Mouse (Mus musculus): ENCODE results near the gene Gm10974. TPM values are rescaled to one million over a fixed set of nuclear protein-coding genes. Genes with fewer than 3 reads are reported as not detected.

The Gm10974 gene
- total and polyA plus RNA-seq, 2 experiments: not detected

GRCm38 (mm10) chr7:66413093-66413492 is 47.4 kb downstream of the Gm10974 start:
- Histone ChIP-seq H3K27ac (replicated peaks; ENCODE audit: insufficient read depth, low read depth, low read length) (no peak overlapping the region), H3K4me1 (ENCODE audit: control insufficient read depth, insufficient read depth, low read length) (no peaks in the 10 kb centered on the region), H3K79me2 (ENCODE audit: control insufficient read depth, insufficient read depth, low read length) (no peaks in the 10 kb centered on the region), H3K9ac (ENCODE audit: low read depth, low read length) (no peak overlapping the region), H3K27me3 (ENCODE audit: control insufficient read depth, insufficient read depth, low read length) (no peaks in the 10 kb centered on the region), H3K36me3 (ENCODE audit: control insufficient read depth, insufficient read depth, low read length) (no peaks in the 10 kb centered on the region), H3K4me3 (ENCODE audit: insufficient read depth, low read depth, low read length) (no peak overlapping the region)
- TF ChIP-seq CTCF (IDR thresholded peaks at IDR 0.05; ENCODE audit: low read depth, low read length): no peak
- no peak for TF ChIP-seq POLR2A (IDR thresholded peaks at IDR 0.05; ENCODE audit: extremely low read depth, insufficient read depth, low read length)
- no peak for DNase-seq (ENCODE audit: extremely low read depth, low read depth, low spot score)
- 87% methylated on average over 7 of the region's 7 CpGs for WGBS

DNA sequence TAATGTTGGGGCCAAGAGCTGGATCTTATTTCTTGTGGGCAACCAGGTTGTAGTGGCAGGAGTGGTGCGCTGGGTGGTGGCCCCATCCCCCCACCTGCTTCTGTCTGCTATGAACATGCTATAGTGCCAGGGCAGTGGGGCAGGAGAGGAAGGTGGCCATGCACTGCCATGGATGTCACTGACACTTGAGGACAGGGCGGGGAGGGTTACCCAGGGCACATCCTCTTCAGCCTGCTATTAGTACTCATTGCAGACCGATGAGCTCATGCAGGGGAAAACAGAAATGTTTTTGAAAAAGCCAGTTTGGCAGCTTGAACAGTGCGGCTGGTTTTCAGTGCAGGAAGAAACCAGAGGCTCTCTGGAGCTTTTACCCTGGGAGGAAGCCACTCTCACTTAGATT is 51.1 kb downstream of the Gm10974 start:
- no peak for DNase-seq (ENCODE audit: extremely low read depth, low read depth, low spot score)
- TF ChIP-seq CTCF (IDR thresholded peaks at IDR 0.05; ENCODE audit: low read depth, low read length) (no peak), POLR2A (IDR thresholded peaks at IDR 0.05; ENCODE audit: extremely low read depth, insufficient read depth, low read length) (no peak)
- H3K36me3 ChIP-seq (ENCODE audit: control insufficient read depth, insufficient read depth, low read length): no peaks in the 10 kb centered on the region
- no peak overlapping the region for H3K4me3 ChIP-seq (ENCODE audit: insufficient read depth, low read depth, low read length)
- 78% methylated on average over 4 of the region's 4 CpGs for WGBS
- H3K79me2 ChIP-seq (ENCODE audit: control insufficient read depth, insufficient read depth, low read length): no peaks in the 10 kb centered on the region
- no peak overlapping the region for H3K27ac ChIP-seq (replicated peaks; ENCODE audit: insufficient read depth, low read depth, low read length)
- H3K4me1 ChIP-seq (ENCODE audit: control insufficient read depth, insufficient read depth, low read length): no peaks in the 10 kb centered on the region
- no peaks in the 10 kb centered on the region for H3K27me3 ChIP-seq (ENCODE audit: control insufficient read depth, insufficient read depth, low read length)
- no peak overlapping the region for H3K9ac ChIP-seq (ENCODE audit: low read depth, low read length)

DNA sequence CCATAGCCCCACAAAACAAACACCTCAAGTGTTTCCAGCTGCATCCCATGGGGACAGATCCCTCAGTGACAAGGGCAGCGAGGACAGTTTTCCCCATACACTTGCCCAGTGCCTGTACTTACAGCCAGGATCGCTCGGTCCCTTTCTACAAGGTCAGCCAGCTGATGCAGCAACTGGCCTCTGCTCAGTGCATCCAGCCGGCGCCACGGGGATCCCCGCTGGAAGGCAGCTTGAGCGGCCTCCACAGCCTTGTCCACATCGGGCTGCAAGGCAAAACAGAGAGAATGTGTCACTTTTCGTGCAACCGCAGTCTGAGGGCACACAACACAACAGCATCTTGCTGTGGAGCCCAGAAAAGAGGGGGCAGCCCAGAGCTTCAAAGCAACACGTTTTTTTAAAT is 53.3 kb downstream of the Gm10974 start:
- WGBS: 46% methylated on average over 12 of the region's 12 CpGs
- Histone ChIP-seq H3K4me1 (ENCODE audit: control insufficient read depth, insufficient read depth, low read length) (no peaks in the 10 kb centered on the region), H3K79me2 (ENCODE audit: control insufficient read depth, insufficient read depth, low read length) (no peaks in the 10 kb centered on the region), H3K4me3 (ENCODE audit: insufficient read depth, low read depth, low read length) (no peak overlapping the region), H3K36me3 (ENCODE audit: control insufficient read depth, insufficient read depth, low read length) (no peaks in the 10 kb centered on the region), H3K27me3 (ENCODE audit: control insufficient read depth, insufficient read depth, low read length) (no peaks in the 10 kb centered on the region), H3K27ac (replicated peaks; ENCODE audit: insufficient read depth, low read depth, low read length) (no peak overlapping the region), H3K9ac (ENCODE audit: low read depth, low read length) (no peak overlapping the region)
- TF ChIP-seq POLR2A (IDR thresholded peaks at IDR 0.05; ENCODE audit: extremely low read depth, insufficient read depth, low read length) (no peak), CTCF (IDR thresholded peaks at IDR 0.05; ENCODE audit: low read depth, low read length) (no peak)
- DNase-seq (ENCODE audit: extremely low read depth, low read depth, low spot score): no peak

- TF ChIP-seq CTCF (IDR thresholded peaks at IDR 0.05; ENCODE audit: low read depth, low read length): no peak
- TF ChIP-seq POLR2A (IDR thresholded peaks at IDR 0.05; ENCODE audit: extremely low read depth, insufficient read depth, low read length): no peak
- Histone ChIP-seq H3K9ac (ENCODE audit: low read depth, low read length) (no peak overlapping the region), H3K4me1 (ENCODE audit: control insufficient read depth, insufficient read depth, low read length) (no peaks in the 10 kb centered on the region), H3K36me3 (ENCODE audit: control insufficient read depth, insufficient read depth, low read length) (no peaks in the 10 kb centered on the region), H3K27me3 (ENCODE audit: control insufficient read depth, insufficient read depth, low read length) (peaks cover 3% of the 10 kb centered on the region), H3K79me2 (ENCODE audit: control insufficient read depth, insufficient read depth, low read length) (no peaks in the 10 kb centered on the region), H3K4me3 (ENCODE audit: insufficient read depth, low read depth, low read length) (no peak overlapping the region), H3K27ac (replicated peaks; ENCODE audit: insufficient read depth, low read depth, low read length) (no peak overlapping the region)
- DNase-seq (ENCODE audit: extremely low read depth, low read depth, low spot score): no peak
- WGBS: 78% methylated on average over 8 of the region's 8 CpGs
These were observed 56.2 kb downstream of the Gm10974 start for GRCm38 (mm10) chr7:66421903-66422302.

DNA sequence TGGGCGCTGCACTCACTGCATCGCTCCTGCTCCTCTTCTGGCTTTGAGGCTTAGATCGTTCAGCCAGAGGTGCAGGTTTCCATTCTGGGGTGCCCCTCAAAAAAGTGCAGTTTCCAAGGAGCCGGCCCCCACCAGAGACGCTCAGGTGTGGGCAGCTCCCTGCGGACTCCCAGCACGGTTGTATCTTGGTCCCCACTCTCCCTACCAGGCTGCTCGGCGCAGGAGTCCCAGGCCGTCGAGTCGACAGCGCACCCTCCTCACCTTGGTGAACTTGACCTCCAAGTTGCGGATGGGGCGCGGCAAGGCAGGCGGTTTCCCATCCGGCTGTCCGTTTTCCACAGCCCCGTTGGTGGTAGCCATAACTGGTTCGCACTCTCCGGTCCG is 61.3 kb downstream of the Gm10974 start:
- Histone ChIP-seq H3K79me2 (ENCODE audit: control insufficient read depth, insufficient read depth, low read length) (no peaks in the 10 kb centered on the region), H3K4me1 (ENCODE audit: control insufficient read depth, insufficient read depth, low read length) (no peaks in the 10 kb centered on the region), H3K27me3 (ENCODE audit: control insufficient read depth, insufficient read depth, low read length) (peaks cover 8% of the 10 kb centered on the region), H3K27ac (replicated peaks; ENCODE audit: insufficient read depth, low read depth, low read length) (no peak overlapping the region), H3K9ac (ENCODE audit: low read depth, low read length) (no peak overlapping the region), H3K4me3 (ENCODE audit: insufficient read depth, low read depth, low read length) (peak overlapping the region; percentile 41; the same call in 1 of the 2 replicates), H3K36me3 (ENCODE audit: control insufficient read depth, insufficient read depth, low read length) (no peaks in the 10 kb centered on the region)
- TF ChIP-seq CTCF (IDR thresholded peaks at IDR 0.05; ENCODE audit: low read depth, low read length) (no peak), POLR2A (IDR thresholded peaks at IDR 0.05; ENCODE audit: extremely low read depth, insufficient read depth, low read length) (no peak)
- no peak for DNase-seq (ENCODE audit: extremely low read depth, low read depth, low spot score)
- WGBS: 2% methylated on average over 23 of the region's 23 CpGs

DNA sequence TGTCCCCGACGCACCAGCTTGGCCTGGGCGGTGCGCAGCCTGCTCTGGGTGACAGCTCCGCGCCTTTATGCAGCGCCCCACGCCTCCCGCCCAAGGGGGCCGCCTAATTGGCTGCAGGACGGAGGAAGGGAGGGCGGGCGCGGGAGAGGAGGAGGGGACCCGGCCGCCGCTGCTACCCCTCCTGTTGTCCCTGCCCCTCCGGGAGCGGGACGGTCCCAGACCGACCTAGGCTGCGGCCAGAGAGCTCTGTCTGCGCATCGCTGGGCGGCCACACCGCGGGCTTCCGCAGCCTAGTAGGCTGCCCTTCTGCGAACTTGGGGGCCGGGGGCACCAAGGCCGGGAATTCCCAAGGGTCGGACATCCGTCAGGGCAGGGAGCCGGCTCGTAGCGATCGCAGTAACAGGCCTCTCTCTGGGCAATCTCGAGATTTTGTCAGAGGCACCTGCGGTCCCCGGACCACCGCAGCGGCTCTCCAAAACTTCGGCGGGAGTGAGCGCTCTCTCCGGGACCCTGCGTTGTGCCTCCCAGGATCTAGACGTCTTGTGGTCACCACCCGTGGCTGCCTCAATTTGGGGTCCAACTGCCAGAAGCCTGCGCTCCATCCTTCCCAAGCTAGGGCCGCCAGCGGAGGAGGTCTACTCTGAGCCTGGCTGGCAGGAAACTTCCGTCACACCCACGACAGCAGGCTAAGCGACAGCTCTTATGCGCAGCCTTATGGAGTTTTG is 61.9 kb downstream of the Gm10974 start, which contains the start of gene Aldh1a3:
Gene Aldh1a3, minus strand, starts transcription at position 81 of the 725 bp plus-strand sequence.
- Histone ChIP-seq H3K36me3 (ENCODE audit: control insufficient read depth, insufficient read depth, low read length) (no peaks in the 10 kb centered on the region), H3K4me1 (ENCODE audit: control insufficient read depth, insufficient read depth, low read length) (no peaks in the 10 kb centered on the region), H3K27ac (replicated peaks; ENCODE audit: insufficient read depth, low read depth, low read length) (no peak within 1 kb of the TSS), H3K9ac (ENCODE audit: low read depth, low read length) (peak within 1 kb of the TSS; percentile 42), H3K27me3 (ENCODE audit: control insufficient read depth, insufficient read depth, low read length) (peaks cover 8% of the 10 kb centered on the region), H3K4me3 (ENCODE audit: insufficient read depth, low read depth, low read length) (peak within 1 kb of the TSS; percentile 41; the same call in 1 of the 2 replicates), H3K79me2 (ENCODE audit: control insufficient read depth, insufficient read depth, low read length) (no peaks in the 10 kb centered on the region)
- 3% methylated on average over 55 of the region's 56 CpGs for WGBS
- TF ChIP-seq POLR2A (IDR thresholded peaks at IDR 0.05; ENCODE audit: extremely low read depth, insufficient read depth, low read length) (no peak), CTCF (IDR thresholded peaks at IDR 0.05; ENCODE audit: low read depth, low read length) (no peak)
- no peak for DNase-seq (ENCODE audit: extremely low read depth, low read depth, low spot score)
